Mouse (Mus musculus): ENCODE data around the gene Iltifb. TPM values are rescaled to one million over a fixed set of nuclear protein-coding genes. Genes with fewer than 3 reads are reported as not detected.
"Not testable (repeated sequence)": the region's sequence is repeated elsewhere in the genome, so short reads cannot be mapped to it uniquely, and the experiment has no call there.

Gene Iltifb
- polyA plus RNA-seq, 1 experiment from 2014 or later = not detected

GRCm38 (mm10) chr10:118271416-118271815 is 23.4 kb downstream of the Iltifb start:
- not testable (repeated sequence) for H3K4me2 ChIP-seq (replicated peaks); H3K4me1 ChIP-seq (replicated peaks; ENCODE audit: control insufficient read depth, insufficient read depth, low read length); H3K9ac ChIP-seq; H3K27me3 ChIP-seq (ENCODE audit: control insufficient read depth, insufficient read depth, low read length); H3K36me3 ChIP-seq (replicated peaks; ENCODE audit: control insufficient read depth, insufficient read depth); H3K9me3 ChIP-seq (ENCODE audit: control insufficient read depth, low read length); DNase-seq (ENCODE audit: low spot score); ATAC-seq (ENCODE audit: low FRiP score); H3K4me3 ChIP-seq (replicated peaks; ENCODE audit: low read length); H3K27ac ChIP-seq
- 100% methylated on average over 1 of the region's 2 CpGs for WGBS

GRCm38 (mm10) chr10:118268812-118269211 is 26.0 kb downstream of the Iltifb start:
- not testable (repeated sequence) for ATAC-seq (ENCODE audit: low FRiP score); H3K9me3 ChIP-seq (ENCODE audit: control insufficient read depth, low read length); H3K9ac ChIP-seq; H3K36me3 ChIP-seq (replicated peaks; ENCODE audit: control insufficient read depth, insufficient read depth); H3K4me2 ChIP-seq (replicated peaks); H3K27me3 ChIP-seq (ENCODE audit: control insufficient read depth, insufficient read depth, low read length); DNase-seq (ENCODE audit: low spot score); H3K4me1 ChIP-seq (replicated peaks; ENCODE audit: control insufficient read depth, insufficient read depth, low read length); H3K27ac ChIP-seq; H3K4me3 ChIP-seq (replicated peaks; ENCODE audit: low read length)
- WGBS = no CpG with 5 or more reads among the region's 8 CpGs

GRCm38 (mm10) chr10:118258388-118258787 is 36.5 kb downstream of the Iltifb start, which contains the start of gene Gm32802:
Gene Gm32802 (plus strand): TSS chr10:118258688.
- not testable (repeated sequence) for H3K27me3 ChIP-seq (ENCODE audit: control insufficient read depth, insufficient read depth, low read length)
- WGBS = no CpG with 5 or more reads among the region's 13 CpGs

GRCm38 (mm10) chr10:118250852-118251295 is 44.0 kb downstream of the Iltifb start:
- DNase-seq (ENCODE audit: low spot score) (peak; percentile 74), ATAC-seq (ENCODE audit: low FRiP score) (peak; percentile 69; the same call in 1 of the 2 replicates)
- 26% methylated on average over 10 of the region's 10 CpGs for WGBS
- Histone ChIP-seq H3K4me3 (replicated peaks; ENCODE audit: low read length) (no peak overlapping the region), H3K9me3 (ENCODE audit: control insufficient read depth, low read length) (no peaks in the 10 kb centered on the region), H3K27ac (no peak overlapping the region), H3K9ac (peak overlapping the region; percentile 44; the same call in 1 of the 2 replicates), H3K36me3 (replicated peaks; ENCODE audit: control insufficient read depth, insufficient read depth) (no peaks in the 10 kb centered on the region), H3K27me3 (ENCODE audit: control insufficient read depth, insufficient read depth, low read length) (no peaks in the 10 kb centered on the region), H3K4me2 (replicated peaks) (peak overlapping the region; percentile 23), H3K4me1 (replicated peaks; ENCODE audit: control insufficient read depth, insufficient read depth, low read length) (no peaks in the 10 kb centered on the region)

More at GRCm38 (mm10) chr10:118258388-118258787, 36.5 kb downstream of the Iltifb start, which contains the start of gene Gm32802:
- not testable (repeated sequence) for DNase-seq (ENCODE audit: low spot score); H3K27ac ChIP-seq; H3K4me3 ChIP-seq (replicated peaks; ENCODE audit: low read length); ATAC-seq (ENCODE audit: low FRiP score); H3K9ac ChIP-seq; H3K9me3 ChIP-seq (ENCODE audit: control insufficient read depth, low read length); H3K36me3 ChIP-seq (replicated peaks; ENCODE audit: control insufficient read depth, insufficient read depth); H3K4me1 ChIP-seq (replicated peaks; ENCODE audit: control insufficient read depth, insufficient read depth, low read length); H3K4me2 ChIP-seq (replicated peaks)

- not testable (repeated sequence) for H3K27ac ChIP-seq; H3K4me3 ChIP-seq (replicated peaks; ENCODE audit: low read length); H3K36me3 ChIP-seq (replicated peaks; ENCODE audit: control insufficient read depth, insufficient read depth); H3K4me2 ChIP-seq (replicated peaks); H3K4me1 ChIP-seq (replicated peaks; ENCODE audit: control insufficient read depth, insufficient read depth, low read length); H3K27me3 ChIP-seq (ENCODE audit: control insufficient read depth, insufficient read depth, low read length); ATAC-seq (ENCODE audit: low FRiP score); H3K9me3 ChIP-seq (ENCODE audit: control insufficient read depth, low read length); H3K9ac ChIP-seq
- 69% methylated on average over 11 of the region's 11 CpGs for WGBS
- DNase-seq (ENCODE audit: low spot score) = peak; percentile 23
Measured at GRCm38 (mm10) chr10:118249006-118249595, 45.7 kb downstream of the Iltifb start.

- H3K4me3 ChIP-seq (replicated peaks; ENCODE audit: low read length); H3K27me3 ChIP-seq (ENCODE audit: control insufficient read depth, insufficient read depth, low read length); H3K9me3 ChIP-seq (ENCODE audit: control insufficient read depth, low read length); H3K4me1 ChIP-seq (replicated peaks; ENCODE audit: control insufficient read depth, insufficient read depth, low read length); H3K36me3 ChIP-seq (replicated peaks; ENCODE audit: control insufficient read depth, insufficient read depth); H3K27ac ChIP-seq; H3K9ac ChIP-seq; H3K4me2 ChIP-seq (replicated peaks); ATAC-seq (ENCODE audit: low FRiP score); DNase-seq (ENCODE audit: low spot score): not testable (repeated sequence)
- WGBS = no CpG with 5 or more reads among the region's 13 CpGs
Measured at GRCm38 (mm10) chr10:118240680-118241079, 54.2 kb downstream of the Iltifb start, which contains the start of gene Gm32717. Gene Gm32717 (minus strand): TSS chr10:118240780.

Other genes starting within 250 kb of the Iltifb start
- 25.2 and 27.0 TPM in 2 replicates for gene Mdm1, start 153.2 kb downstream of the Iltifb start, polyA plus RNA-seq (2014; fragmentation: Nextera tagmentation; extraction: Ambion mirVana)
- not detected in 2 replicates for gene Il22, start 90.1 kb downstream of the Iltifb start, polyA plus RNA-seq (2014; fragmentation: Nextera tagmentation; extraction: Ambion mirVana)
- gene Gm32717, start 54.3 kb downstream of the Iltifb start, polyA plus RNA-seq (2014; fragmentation: Nextera tagmentation; extraction: Ambion mirVana) = 0.23 and 0.43 TPM in 2 replicates
- gene Gm32802, start 36.4 kb downstream of the Iltifb start, polyA plus RNA-seq (2014; fragmentation: Nextera tagmentation; extraction: Ambion mirVana) = 0.23 and 0.43 TPM in 2 replicates
- gene Gm9040, start 31.9 kb upstream of the Iltifb start, polyA plus RNA-seq (2014; fragmentation: Nextera tagmentation; extraction: Ambion mirVana) = 0.08 TPM in 1 of 2 replicates, not detected in the other
- 0.08 TPM in 1 of 2 replicates, not detected in the other for gene Gm9044, start 37.4 kb upstream of the Iltifb start, polyA plus RNA-seq (2014; fragmentation: Nextera tagmentation; extraction: Ambion mirVana)
- gene Gm9045, start 42.8 kb upstream of the Iltifb start, polyA plus RNA-seq (2014; fragmentation: Nextera tagmentation; extraction: Ambion mirVana) = not detected in 2 replicates
- gene Gm9046, start 48.2 kb upstream of the Iltifb start, polyA plus RNA-seq (2014; fragmentation: Nextera tagmentation; extraction: Ambion mirVana) = not detected in 2 replicates
- gene Gm9048, start 53.6 kb upstream of the Iltifb start, polyA plus RNA-seq (2014; fragmentation: Nextera tagmentation; extraction: Ambion mirVana) = not detected in 2 replicates
- not detected in 2 replicates for gene Gm9049, start 59.1 kb upstream of the Iltifb start, polyA plus RNA-seq (2014; fragmentation: Nextera tagmentation; extraction: Ambion mirVana)
- gene Ifng, start 146.0 kb upstream of the Iltifb start, polyA plus RNA-seq (2014; fragmentation: Nextera tagmentation; extraction: Ambion mirVana) = not detected in 2 replicates